Mouse (Mus musculus) embryonic facial prominence, embryonic 10.5 days (tissue): ENCODE data around the gene Rpl12. TPM values are rescaled to one million over a fixed set of nuclear protein-coding genes. Genes with fewer than 3 reads are reported as not detected.

Experiments
- DNase-seq: peaks from one replicate; pipeline ENCODE4 v3.0.0-alpha.2; 2017; ENCODE audit warnings: low spot score
- H3K27ac ChIP-seq: fragments of 300-500 bp; sonication (generic); replicated peaks from 2 replicates; pipeline ENCODE4 v1.5.1; 2016; ENCODE audit warnings: mild to moderate bottlenecking
- H3K27me3 ChIP-seq: fragments of 300-500 bp; sonication (generic); replicated peaks from 2 replicates; pipeline ENCODE4 v1.6.1; 2016; ENCODE audit warnings: low read depth, mild to moderate bottlenecking; ENCODE audit not compliant: poor library complexity, severe bottlenecking
- H3K36me3 ChIP-seq: fragments of 300-500 bp; sonication (generic); replicated peaks from 2 replicates; pipeline ENCODE4 v1.6.1; 2016; ENCODE audit warnings: mild to moderate bottlenecking, moderate library complexity
- H3K4me1 ChIP-seq: fragments of 300-500 bp; sonication (generic); 2 replicates; pipeline ENCODE4 v1.6.1; 2016
- H3K4me3 ChIP-seq: fragments of 300-500 bp; sonication (generic); 2 replicates; pipeline ENCODE4 v1.5.1; 2016; ENCODE audit warnings: mild to moderate bottlenecking, moderate library complexity
- H3K9me3 ChIP-seq: fragments of 300-500 bp; sonication (generic); 2 replicates; pipeline ENCODE4 v1.6.1; 2016; ENCODE audit warnings: mild to moderate bottlenecking
- WGBS: fragments of 180-500 bp; shearing (Covaris S2); methylation state at CpG from one replicate; pipeline ENCODE4 v1.1.7; 2016; 5-methylcytosine and 5-hydroxymethylcytosine counted together
- polyA plus RNA-seq: library from polyadenylated mRNA; unstranded; fragments of >200 nt; fragmentation: Nextera tagmentation; extraction: Ambion mirVana; gene quantifications from 2 replicates; pipeline ENCODE4 v1.2.1, GENCODE M21; 2016

Rpl12 gene
- polyA plus RNA-seq = 196 and 200 TPM in 2 replicates

GRCm38 (mm10) chr2:32961192-32961995 lies at the start of gene Rpl12, which contains the start of gene Lrsam1:
TSS of gene Rpl12 (plus strand) at chr2:32961559.
TSS of gene Lrsam1 (minus strand) at chr2:32961614.
- Histone ChIP-seq H3K9me3 (no peaks in the 10 kb centered on the region), H3K4me1 (peaks cover 45% of the 10 kb centered on the region), H3K36me3 (peaks cover 45% of the 10 kb centered on the region), H3K27ac (peak within 1 kb of the TSS; percentile 96), H3K27me3 (no peaks in the 10 kb centered on the region), H3K4me3 (peak within 1 kb of the TSS; percentile 88)
- peak; percentile 94 for DNase-seq
- WGBS = 3% methylated on average over 55 of the region's 55 CpGs

- H3K4me3 ChIP-seq = no peak overlapping the region
- peaks cover 4% of the 10 kb centered on the region; the same call in 1 of the 2 replicates for H3K27me3 ChIP-seq
- peaks cover 66% of the 10 kb centered on the region for H3K36me3 ChIP-seq
- 80% methylated on average over 7 of the region's 7 CpGs for WGBS
- DNase-seq = no peak
- no peak overlapping the region for H3K27ac ChIP-seq
- H3K4me1 ChIP-seq = peaks cover 45% of the 10 kb centered on the region
- no peaks in the 10 kb centered on the region for H3K9me3 ChIP-seq
Observed at GRCm38 (mm10) chr2:32911639-32912182, 49.6 kb upstream of the Rpl12 start.

- Histone ChIP-seq H3K27ac (no peak overlapping the region), H3K4me3 (no peak overlapping the region), H3K36me3 (peaks cover 70% of the 10 kb centered on the region), H3K27me3 (peaks cover 4% of the 10 kb centered on the region; the same call in 1 of the 2 replicates), H3K4me1 (peaks cover 41% of the 10 kb centered on the region), H3K9me3 (no peaks in the 10 kb centered on the region)
- 31% methylated on average over 19 of the region's 19 CpGs for WGBS
- peak; percentile 85 for DNase-seq
Observed at GRCm38 (mm10) chr2:32912210-32912804, 49.1 kb upstream of the Rpl12 start.

- WGBS = 70% methylated on average over 5 of the region's 5 CpGs
Observed at GRCm38 (mm10) chr2:32914362-32914761, 47.0 kb upstream of the Rpl12 start.

GRCm38 (mm10) chr2:32914896-32915295 lies 46.5 kb upstream of the Rpl12 start:
- Histone ChIP-seq H3K27me3 (peaks cover 4% of the 10 kb centered on the region; the same call in 1 of the 2 replicates), H3K9me3 (no peaks in the 10 kb centered on the region), H3K4me3 (no peak overlapping the region), H3K4me1 (peaks cover 38% of the 10 kb centered on the region), H3K27ac (peak overlapping the region; percentile 82), H3K36me3 (peaks cover 86% of the 10 kb centered on the region)
- 35% methylated on average over 3 of the region's 3 CpGs for WGBS
- peak; percentile 58 for DNase-seq

More at GRCm38 (mm10) chr2:32914362-32914761, 47.0 kb upstream of the Rpl12 start:
- Histone ChIP-seq H3K36me3 (peaks cover 86% of the 10 kb centered on the region), H3K27me3 (peaks cover 4% of the 10 kb centered on the region; the same call in 1 of the 2 replicates), H3K27ac (peak overlapping the region; percentile 82), H3K9me3 (no peaks in the 10 kb centered on the region), H3K4me3 (no peak overlapping the region), H3K4me1 (peaks cover 39% of the 10 kb centered on the region)
- no peak for DNase-seq

GRCm38 (mm10) chr2:32917526-32917925 lies 43.8 kb upstream of the Rpl12 start:
- 0 out of 2 replicates have a peak overlapping the region, but pooled peaks have one; percentile 72 for H3K27ac ChIP-seq
- no peak overlapping the region for H3K4me3 ChIP-seq
- no peaks in the 10 kb centered on the region for H3K27me3 ChIP-seq
- H3K4me1 ChIP-seq = peaks cover 38% of the 10 kb centered on the region
- DNase-seq = no peak
- peaks cover 89% of the 10 kb centered on the region for H3K36me3 ChIP-seq
- H3K9me3 ChIP-seq = no peaks in the 10 kb centered on the region
- 87% methylated on average over 11 of the region's 11 CpGs for WGBS

- no peaks in the 10 kb centered on the region for H3K27me3 ChIP-seq
- peak; percentile 56 for DNase-seq
- no peaks in the 10 kb centered on the region for H3K9me3 ChIP-seq
- peak overlapping the region; percentile 72 for H3K27ac ChIP-seq
- H3K4me1 ChIP-seq = peaks cover 38% of the 10 kb centered on the region
- WGBS = 58% methylated on average over 9 of the region's 9 CpGs
- H3K36me3 ChIP-seq = peaks cover 97% of the 10 kb centered on the region
- H3K4me3 ChIP-seq = no peak overlapping the region
Observed at GRCm38 (mm10) chr2:32918391-32918790, 43.0 kb upstream of the Rpl12 start.

- peaks cover 96% of the 10 kb centered on the region for H3K36me3 ChIP-seq
- 92% methylated on average over 7 of the region's 7 CpGs for WGBS
- no peak overlapping the region for H3K4me3 ChIP-seq
- H3K27ac ChIP-seq = no peak overlapping the region
- H3K9me3 ChIP-seq = no peaks in the 10 kb centered on the region
- H3K4me1 ChIP-seq = peaks cover 25% of the 10 kb centered on the region
- no peaks in the 10 kb centered on the region for H3K27me3 ChIP-seq
- no peak for DNase-seq
Observed at GRCm38 (mm10) chr2:32921235-32921634, 40.1 kb upstream of the Rpl12 start.

GRCm38 (mm10) chr2:32921801-32922380 lies 39.5 kb upstream of the Rpl12 start:
- H3K4me3 ChIP-seq = no peak overlapping the region
- H3K36me3 ChIP-seq = peaks cover 91% of the 10 kb centered on the region
- 94% methylated on average over 15 of the region's 15 CpGs for WGBS
- no peaks in the 10 kb centered on the region for H3K27me3 ChIP-seq
- no peak overlapping the region for H3K27ac ChIP-seq
- H3K4me1 ChIP-seq = peaks cover 25% of the 10 kb centered on the region
- H3K9me3 ChIP-seq = no peaks in the 10 kb centered on the region
- no peak for DNase-seq

- H3K4me1 ChIP-seq = peaks cover 21% of the 10 kb centered on the region
- 93% methylated on average over 13 of the region's 13 CpGs for WGBS
- no peak overlapping the region for H3K4me3 ChIP-seq
- DNase-seq = no peak
- H3K9me3 ChIP-seq = no peaks in the 10 kb centered on the region
- peaks cover 85% of the 10 kb centered on the region for H3K36me3 ChIP-seq
- no peaks in the 10 kb centered on the region for H3K27me3 ChIP-seq
- no peak overlapping the region for H3K27ac ChIP-seq
Observed at GRCm38 (mm10) chr2:32922564-32922963, 38.8 kb upstream of the Rpl12 start.

- 93% methylated on average over 24 of the region's 24 CpGs for WGBS
- Histone ChIP-seq H3K27me3 (no peaks in the 10 kb centered on the region), H3K4me1 (peaks cover 18% of the 10 kb centered on the region), H3K9me3 (no peaks in the 10 kb centered on the region), H3K36me3 (peaks cover 73% of the 10 kb centered on the region), H3K4me3 (no peak overlapping the region), H3K27ac (no peak overlapping the region)
- DNase-seq = no peak
Observed at GRCm38 (mm10) chr2:32923551-32924250, 37.7 kb upstream of the Rpl12 start.
